Mouse (Mus musculus) hindbrain, embryonic 16.5 days (tissue): ENCODE measurements at regions not wholly inside any gene's neighbourhood (a gene's known extent, or its start where the extent isn't known, plus 50 kb on each side); places are given as distances from the start of the nearest gene placed in this dataset.
A peak's percentile ranks its signal among the peaks of the same experiment; 100 is the strongest.
"Not testable (repeated sequence)": the region's sequence is repeated elsewhere in the genome, so short reads cannot be mapped to it uniquely, and the experiment has no call there.

Experiments used
- ATAC-seq: fragments of 200-750 bp; cut with Nextera tagmentation; 2 replicates; pipeline ENCODE4 v1.8.0; 2017; ENCODE audit warnings: moderate TSS enrichment, moderate library complexity
- H3K27ac ChIP-seq: fragments of 300-500 bp; sonication (generic); 2 replicates; pipeline ENCODE4 v1.5.1; 2014; ENCODE audit warnings: low read depth, mild to moderate bottlenecking, control low read depth, low read length, moderate library complexity
- H3K27me3 ChIP-seq: fragments of 300-500 bp; sonication (generic); replicated peaks from 2 replicates; pipeline ENCODE4 v1.6.1; 2014; ENCODE audit warnings: low read length; ENCODE audit not compliant: control insufficient read depth, insufficient read depth
- H3K36me3 ChIP-seq: fragments of 300-500 bp; sonication (generic); 2 replicates; pipeline ENCODE4 v1.6.1; 2014; ENCODE audit warnings: mild to moderate bottlenecking, low read length, moderate library complexity, mixed read lengths; ENCODE audit not compliant: control insufficient read depth, insufficient read depth
- H3K4me1 ChIP-seq: fragments of 300-500 bp; sonication (generic); 2 replicates; pipeline ENCODE4 v1.6.1; 2014; ENCODE audit warnings: low read depth, low read length; ENCODE audit not compliant: control insufficient read depth, insufficient read depth
- H3K4me2 ChIP-seq: fragments of 300-500 bp; sonication (generic); 2 replicates; pipeline ENCODE4 v1.6.1; 2014; ENCODE audit warnings: mild to moderate bottlenecking, low read length, control low read depth, moderate library complexity
- H3K4me3 ChIP-seq: fragments of 300-500 bp; sonication (generic); 2 replicates; pipeline ENCODE4 v1.5.1; 2014; ENCODE audit warnings: mild to moderate bottlenecking, low read length, control low read depth, moderate library complexity
- H3K9ac ChIP-seq: fragments of 300-500 bp; sonication (generic); 2 replicates; pipeline ENCODE4 v1.6.1; 2014; ENCODE audit warnings: low read depth, mild to moderate bottlenecking, control low read depth, low read length, moderate library complexity
- H3K9me3 ChIP-seq: fragments of 300-500 bp; sonication (generic); 2 replicates; pipeline ENCODE4 v1.6.1; 2014; ENCODE audit warnings: mild to moderate bottlenecking, low read length, moderate library complexity; ENCODE audit not compliant: control insufficient read depth
- WGBS: fragments of 180-500 bp; shearing (Covaris S2); extraction: QIAGEN DNeasy Blood & Tissue Kit; methylation state at CpG from one replicate; pipeline ENCODE4 v1.1.7; 2014; 5-methylcytosine and 5-hydroxymethylcytosine counted together

DNA sequence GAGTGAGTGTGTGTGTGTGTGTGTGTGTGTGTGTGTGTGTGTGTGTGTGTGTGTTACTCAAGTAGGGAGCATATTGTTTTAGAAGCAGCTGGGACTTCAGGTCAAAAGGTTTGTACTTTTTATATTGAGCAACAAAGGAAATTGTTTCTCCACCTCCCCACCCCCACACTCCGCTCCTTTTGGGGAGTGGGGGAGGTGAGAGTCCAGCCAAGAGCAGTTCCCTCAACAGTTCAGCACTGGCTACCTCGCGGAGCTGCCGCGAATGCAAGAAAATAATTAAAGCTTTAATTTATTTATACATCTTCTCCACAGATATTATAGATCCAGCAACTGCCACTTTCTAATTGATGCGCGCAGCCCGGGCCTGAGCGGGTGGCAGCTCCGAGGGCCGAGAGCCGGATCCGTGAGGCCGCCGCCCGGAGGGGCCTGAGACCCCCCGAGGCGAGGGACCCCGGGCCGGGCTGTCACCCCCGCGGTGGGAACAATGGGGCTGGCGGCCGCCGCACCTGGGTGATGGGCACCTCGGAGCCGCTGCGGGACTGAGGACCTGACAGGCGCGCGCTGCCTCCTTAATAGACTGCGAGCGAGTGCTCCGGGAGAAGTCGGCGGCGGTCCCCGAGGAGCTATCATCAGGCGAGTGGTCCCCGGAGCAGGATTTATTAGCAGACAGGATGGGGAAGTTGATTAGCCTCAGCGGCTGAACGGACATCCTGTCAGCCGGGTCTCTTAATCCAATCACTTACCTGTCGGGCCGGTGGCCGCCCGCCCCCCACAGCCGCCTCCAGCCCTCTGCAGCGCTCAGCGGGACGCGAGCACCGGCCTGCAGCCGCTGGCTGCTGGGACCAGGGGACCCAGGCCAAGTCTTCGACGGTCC, 124.4 kb downstream of the Melk start:
- peak; percentile 60 for ATAC-seq
- Histone ChIP-seq H3K9me3 (no peaks in the 10 kb centered on the region), H3K9ac (peak overlapping the region; percentile 73), H3K27me3 (no peaks in the 10 kb centered on the region), H3K36me3 (no peaks in the 10 kb centered on the region), H3K4me2 (peak overlapping the region; percentile 99), H3K27ac (no peak overlapping the region), H3K4me3 (peak overlapping the region; percentile 60), H3K4me1 (peaks cover 10% of the 10 kb centered on the region)
- WGBS, result under 1% methylated on average over 54 of the region's 56 CpGs

DNA sequence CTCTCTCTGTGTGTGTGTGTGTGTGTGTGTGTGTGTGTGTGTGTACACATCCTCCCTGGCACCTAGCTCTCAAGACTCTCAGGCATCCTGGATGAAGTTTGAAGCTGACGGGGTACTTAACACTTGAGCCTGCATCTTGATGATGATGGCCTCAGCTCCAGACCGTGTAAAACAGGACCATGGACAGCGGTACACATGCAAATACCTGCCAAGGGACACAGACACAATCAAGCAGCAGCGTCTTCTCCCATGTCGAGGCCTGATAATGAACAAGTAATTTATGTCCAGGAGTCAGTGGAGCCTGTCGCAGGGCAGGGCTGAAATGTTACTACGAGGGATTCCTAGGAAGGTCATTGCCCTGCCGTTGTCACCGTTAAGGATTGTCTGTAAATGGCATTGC, 133.9 kb downstream of the Melk start:
- ATAC-seq, result no peak
- WGBS, result 41% methylated on average over 9 of the region's 9 CpGs
- Histone ChIP-seq H3K36me3 (no peaks in the 10 kb centered on the region), H3K9me3 (no peaks in the 10 kb centered on the region), H3K4me1 (no peaks in the 10 kb centered on the region), H3K4me2 (no peak overlapping the region), H3K27me3 (no peaks in the 10 kb centered on the region), H3K27ac (no peak overlapping the region), H3K4me3 (no peak overlapping the region), H3K9ac (no peak overlapping the region)

DNA sequence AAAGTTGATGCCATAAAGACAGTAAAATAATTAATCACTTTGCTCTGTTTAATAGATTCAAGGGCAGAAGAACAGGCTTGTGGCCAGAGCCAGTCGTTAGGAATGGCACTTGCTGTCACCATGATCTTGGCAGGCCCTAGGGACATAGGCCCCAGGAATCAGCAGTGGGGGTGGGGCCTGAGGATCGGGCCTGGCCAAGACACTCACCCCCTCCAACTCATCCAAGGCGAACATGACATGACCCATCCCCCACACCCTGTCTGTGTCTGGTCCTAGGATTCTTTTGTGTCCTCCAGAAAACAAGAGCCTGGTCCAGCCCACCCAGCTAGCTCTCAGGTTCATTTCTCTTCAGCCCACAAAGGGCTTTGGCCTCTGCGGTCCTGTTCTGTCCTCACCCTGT, 144.8 kb downstream of the Melk start:
- no peaks in the 10 kb centered on the region for H3K27me3 ChIP-seq
- H3K4me3 ChIP-seq, result no peak overlapping the region
- no peak; the same call in 1 of the 2 replicates for ATAC-seq
- no peak overlapping the region for H3K27ac ChIP-seq
- H3K9me3 ChIP-seq, result no peaks in the 10 kb centered on the region
- no peak overlapping the region for H3K9ac ChIP-seq
- 17% methylated on average over 4 of the region's 4 CpGs for WGBS
- no peak overlapping the region for H3K4me2 ChIP-seq
- no peaks in the 10 kb centered on the region for H3K4me1 ChIP-seq
- H3K36me3 ChIP-seq, result no peaks in the 10 kb centered on the region

DNA sequence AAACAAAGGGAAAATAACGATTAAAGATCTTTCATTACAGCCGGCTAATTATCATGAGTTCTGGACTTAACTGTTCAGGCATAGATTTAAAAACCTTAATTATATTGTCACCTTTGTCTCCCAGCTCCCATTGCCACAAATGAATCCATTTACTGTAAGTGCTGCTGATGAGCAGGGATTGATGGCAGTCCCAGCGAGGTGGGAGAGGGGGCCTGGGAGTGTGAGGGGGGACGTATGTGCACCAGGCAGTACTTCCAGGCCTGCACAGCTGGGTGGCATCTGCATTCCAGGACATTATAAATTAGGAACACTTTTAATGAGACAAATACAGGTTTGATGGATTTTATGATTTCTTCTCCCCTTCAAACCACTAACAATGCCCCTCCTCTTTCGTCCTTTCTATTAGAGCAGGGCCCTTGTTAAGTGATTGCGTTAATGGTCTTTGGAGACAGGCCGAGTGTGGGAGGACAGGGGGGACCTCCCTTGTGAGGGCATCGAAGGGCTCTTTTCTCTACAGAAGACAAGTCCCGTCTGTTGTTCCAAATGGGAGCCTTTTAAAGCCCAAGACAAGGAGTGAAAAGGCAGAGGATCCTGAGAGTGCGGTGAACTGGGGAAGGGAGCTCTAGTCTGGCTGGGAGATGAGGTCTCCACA, 150.3 kb downstream of the Melk start:
- no peak for ATAC-seq

DNA sequence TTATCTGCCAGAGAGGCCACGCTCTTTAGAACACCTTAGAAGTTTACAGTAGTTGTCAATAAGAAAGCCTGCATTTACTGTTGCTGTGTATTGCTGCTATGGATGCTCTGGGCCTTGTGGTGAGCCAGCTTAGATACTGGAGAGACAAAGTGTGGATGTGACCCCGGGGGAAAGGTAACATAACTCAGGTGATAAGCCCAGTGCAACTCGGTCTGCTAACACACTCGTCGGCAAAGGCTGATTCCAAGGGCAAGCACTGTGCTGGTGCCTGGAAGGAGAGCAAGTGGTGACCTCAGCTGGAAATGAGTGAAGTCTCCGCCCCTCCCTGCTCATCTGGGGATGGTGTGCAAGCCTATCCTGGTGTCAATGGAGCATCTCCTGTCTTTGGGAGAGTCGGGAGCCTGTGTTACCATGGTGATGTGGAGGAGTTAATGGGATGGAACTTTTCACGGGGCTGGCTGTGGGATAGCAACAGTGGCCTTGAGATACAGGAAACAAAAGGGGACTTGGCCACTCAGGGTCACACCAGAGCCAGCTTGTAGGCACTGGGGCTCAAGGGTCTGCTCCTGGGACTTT, 151.5 kb downstream of the Melk start:
- Histone ChIP-seq H3K4me3 (no peak overlapping the region), H3K4me1 (peaks cover 6% of the 10 kb centered on the region), H3K27ac (peak overlapping the region; percentile 12; the same call in 1 of the 2 replicates), H3K27me3 (no peaks in the 10 kb centered on the region), H3K36me3 (no peaks in the 10 kb centered on the region), H3K9me3 (no peaks in the 10 kb centered on the region), H3K9ac (no peak overlapping the region), H3K4me2 (no peak overlapping the region)
- 44% methylated on average over 8 of the region's 8 CpGs for WGBS
- ATAC-seq, result peak; percentile 71

More for the DNA sequence above, 150.3 kb downstream of the Melk start:
- no peaks in the 10 kb centered on the region for H3K9me3 ChIP-seq
- no peaks in the 10 kb centered on the region for H3K27me3 ChIP-seq
- H3K4me1 ChIP-seq, result peaks cover 6% of the 10 kb centered on the region
- H3K36me3 ChIP-seq, result no peaks in the 10 kb centered on the region
- WGBS, result 33% methylated on average over 10 of the region's 10 CpGs
- H3K9ac ChIP-seq, result no peak overlapping the region
- H3K4me2 ChIP-seq, result no peak overlapping the region
- no peak overlapping the region for H3K4me3 ChIP-seq
- H3K27ac ChIP-seq, result no peak overlapping the region

DNA sequence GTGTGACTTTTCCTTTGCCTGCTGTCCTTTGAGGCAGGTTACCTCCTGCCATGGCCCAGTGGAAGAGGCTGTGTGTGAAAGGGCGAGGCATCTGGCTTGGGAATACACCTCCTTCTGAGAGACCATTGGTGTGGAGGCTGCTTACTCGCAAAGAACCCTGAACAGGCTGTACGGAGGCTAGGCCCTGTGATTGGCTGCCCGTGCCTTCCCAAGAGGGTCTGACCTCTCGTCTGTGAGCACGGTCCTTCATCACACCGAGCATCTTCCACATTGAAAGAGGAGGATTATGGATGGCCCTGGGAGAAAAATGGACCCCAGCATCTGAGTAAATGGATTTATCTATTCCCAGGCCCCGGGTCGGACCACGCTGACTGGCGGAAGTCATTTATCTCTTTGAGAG, 152.9 kb downstream of the Melk start:
- H3K4me3 ChIP-seq, result no peak overlapping the region
- H3K9me3 ChIP-seq, result no peaks in the 10 kb centered on the region
- H3K36me3 ChIP-seq, result no peaks in the 10 kb centered on the region
- no peak overlapping the region for H3K9ac ChIP-seq
- no peak overlapping the region for H3K27ac ChIP-seq
- no peak for ATAC-seq
- 76% methylated on average over 11 of the region's 11 CpGs for WGBS
- no peak overlapping the region for H3K4me2 ChIP-seq
- H3K4me1 ChIP-seq, result peaks cover 6% of the 10 kb centered on the region
- no peaks in the 10 kb centered on the region for H3K27me3 ChIP-seq

DNA sequence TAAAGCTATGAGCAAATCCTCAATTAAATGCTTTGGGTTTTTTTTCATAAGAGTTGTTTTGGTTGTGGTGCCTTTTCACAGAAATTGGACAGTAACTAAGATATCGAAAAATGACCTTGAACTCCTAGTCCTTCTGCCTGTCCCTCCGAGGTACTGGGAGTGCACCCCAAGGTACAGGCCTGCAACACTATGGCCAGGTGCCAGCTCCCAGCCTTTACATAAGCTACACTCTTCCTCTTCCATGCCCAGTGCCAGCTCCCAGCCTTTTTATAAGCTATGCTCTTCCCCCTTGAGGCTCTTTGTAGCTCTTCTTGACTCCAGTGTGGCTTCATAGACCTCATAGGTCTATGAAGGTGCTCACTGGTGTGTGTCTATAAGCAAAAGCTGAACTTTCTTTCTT, 155.2 kb downstream of the Melk start:
- Histone ChIP-seq H3K9me3 (no peaks in the 10 kb centered on the region), H3K27me3 (no peaks in the 10 kb centered on the region), H3K36me3 (no peaks in the 10 kb centered on the region), H3K4me2 (no peak overlapping the region), H3K27ac (no peak overlapping the region), H3K4me3 (no peak overlapping the region), H3K9ac (no peak overlapping the region), H3K4me1 (peaks cover 6% of the 10 kb centered on the region)
- no peak for ATAC-seq
- WGBS, result 92% methylated on average over 2 of the region's 2 CpGs

DNA sequence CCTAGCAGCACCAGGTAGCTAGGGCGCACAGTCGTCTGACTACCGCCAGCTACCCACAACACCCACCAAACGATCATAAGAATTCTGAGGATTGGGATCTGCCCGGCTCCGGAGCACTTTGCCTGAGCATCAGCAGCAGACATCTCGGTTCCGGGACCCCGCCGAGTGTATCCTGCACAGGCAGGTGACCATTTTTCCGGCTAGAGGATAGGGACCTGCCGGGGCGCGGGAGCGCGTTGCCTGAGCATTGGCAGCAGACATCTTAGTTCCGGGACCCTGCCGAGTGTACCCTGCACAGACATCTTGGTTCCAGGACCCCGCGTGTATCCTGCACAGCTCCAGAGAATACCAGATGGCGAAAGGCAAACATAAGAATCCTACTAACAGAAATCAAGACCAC, 172.8 kb downstream of the Melk start:
- H3K36me3 ChIP-seq, H3K9ac ChIP-seq, ATAC-seq, H3K4me1 ChIP-seq, H3K27ac ChIP-seq, H3K4me3 ChIP-seq, H3K4me2 ChIP-seq, H3K9me3 ChIP-seq, H3K27me3 ChIP-seq: not testable (repeated sequence)
- WGBS, result 91% methylated on average over 21 of the region's 21 CpGs
